Mouse (Mus musculus): ENCODE measurements around the gene Kdm3a. TPM values are rescaled to one million over a fixed set of nuclear protein-coding genes. Genes with fewer than 3 reads are reported as not detected.

Kdm3a gene
- total RNA-seq, 4 experiments from 2014 or later: 17.4 to 19.9 (median 19.0) TPM

GRCm38 (mm10) chr6:71579478-71579877 lies 53.3 kb downstream of the Kdm3a start:
- DNase-seq (ENCODE audit: low spot score): no peak

DNA sequence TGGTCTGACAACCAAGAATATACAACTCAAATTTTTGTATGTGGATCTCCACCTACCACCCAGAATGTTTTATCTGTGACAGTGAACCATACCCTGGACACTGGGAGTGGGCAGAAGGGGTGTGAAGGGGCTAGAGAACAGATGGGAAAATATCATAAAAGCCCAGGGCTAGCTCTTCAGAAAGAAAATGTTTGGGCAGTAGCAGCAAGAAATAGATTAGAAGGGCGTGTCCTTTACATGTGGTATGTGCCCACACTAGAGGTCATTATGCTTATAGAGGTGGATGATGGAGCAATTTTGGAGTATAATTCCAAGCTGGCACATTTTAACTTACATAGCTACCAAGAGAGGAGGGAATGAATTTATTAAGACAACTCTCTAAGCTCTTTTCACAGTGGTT lies 57.4 kb downstream of the Kdm3a start:
- DNase-seq (ENCODE audit: low spot score): no peak

DNA sequence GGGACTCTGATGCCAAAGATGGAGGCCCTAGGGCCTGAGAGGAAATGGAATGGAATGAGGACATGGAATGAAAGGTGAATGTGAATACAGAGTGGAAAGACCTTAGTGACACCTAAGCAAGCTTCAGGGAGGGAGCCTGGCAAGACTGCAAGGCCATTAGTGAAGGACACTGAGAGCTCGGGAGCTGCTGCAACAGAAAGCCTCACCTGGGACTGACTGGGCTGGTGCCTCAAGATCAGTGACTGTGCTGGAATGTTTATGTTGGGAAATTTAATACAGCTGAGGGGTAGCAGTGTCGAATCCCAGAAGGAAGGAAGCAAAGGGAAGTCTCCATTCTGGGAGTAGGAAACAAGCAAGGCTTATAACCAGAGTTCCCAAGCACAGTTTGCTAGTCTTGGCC lies 63.8 kb downstream of the Kdm3a start:
- DNase-seq (ENCODE audit: low spot score): no peak

DNA sequence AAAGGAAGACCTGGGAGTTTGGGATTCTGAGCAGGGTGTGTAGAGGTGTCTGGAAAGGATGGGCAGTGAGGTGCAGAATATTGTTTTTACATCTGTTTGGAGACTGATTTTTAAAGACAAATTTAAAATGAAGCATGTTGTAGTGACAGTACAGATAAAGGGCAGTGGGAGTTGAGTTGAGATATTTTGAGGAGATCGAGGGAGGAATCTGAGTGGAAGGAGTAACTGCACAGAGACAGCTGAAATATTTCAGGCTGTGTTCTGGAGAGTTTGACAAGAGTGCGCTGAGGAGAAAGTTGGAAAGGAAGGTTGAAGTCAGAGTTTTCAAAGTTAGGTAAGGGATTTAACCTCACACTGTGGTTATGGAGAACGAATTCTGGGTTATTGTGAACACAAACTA lies 64.2 kb downstream of the Kdm3a start:
- no peak for DNase-seq (ENCODE audit: low spot score)

DNA sequence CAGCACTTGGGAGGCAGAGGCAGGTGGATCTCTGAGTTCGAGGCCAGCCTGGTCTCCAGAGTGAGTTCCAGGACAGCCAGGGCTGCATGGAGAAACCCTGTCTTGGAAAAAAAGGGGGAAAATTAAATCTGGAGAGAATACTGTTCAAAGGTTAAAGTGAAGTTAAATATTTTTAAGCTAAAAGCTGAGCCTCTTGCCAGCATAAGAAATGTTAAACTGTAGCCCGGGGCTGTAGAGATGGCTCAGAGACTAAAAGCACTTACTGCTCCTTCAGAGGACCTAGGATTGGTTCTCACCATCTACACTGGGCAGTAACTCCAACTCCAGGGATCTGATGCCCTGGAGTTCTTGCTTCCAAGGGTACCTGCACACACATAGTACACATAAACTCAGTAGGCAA lies 76.0 kb downstream of the Kdm3a start:
- DNase-seq (ENCODE audit: low spot score): no peak

DNA sequence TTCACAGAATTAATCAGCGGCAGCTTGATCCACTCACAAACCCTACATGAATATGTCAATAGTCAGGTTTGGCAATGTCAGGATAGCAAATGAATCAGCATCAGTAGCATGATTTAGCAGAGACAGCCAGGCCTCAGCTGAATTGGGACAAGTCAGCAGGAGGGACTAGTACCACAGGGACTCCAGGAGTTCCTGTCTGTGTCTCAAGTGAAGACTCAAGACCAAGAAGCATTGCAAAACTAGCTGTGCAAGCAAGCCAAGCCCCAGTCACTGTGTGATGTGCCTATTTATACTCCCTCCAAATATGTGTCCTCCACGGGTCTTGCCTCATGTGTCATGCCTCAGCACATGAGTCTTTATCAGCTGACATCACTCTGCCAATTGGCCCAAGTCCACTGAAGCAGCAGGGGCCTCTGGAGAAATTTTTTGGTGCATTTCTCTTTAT lies 77.3 kb downstream of the Kdm3a start:
- DNase-seq (ENCODE audit: low spot score): peak; percentile 26

DNA sequence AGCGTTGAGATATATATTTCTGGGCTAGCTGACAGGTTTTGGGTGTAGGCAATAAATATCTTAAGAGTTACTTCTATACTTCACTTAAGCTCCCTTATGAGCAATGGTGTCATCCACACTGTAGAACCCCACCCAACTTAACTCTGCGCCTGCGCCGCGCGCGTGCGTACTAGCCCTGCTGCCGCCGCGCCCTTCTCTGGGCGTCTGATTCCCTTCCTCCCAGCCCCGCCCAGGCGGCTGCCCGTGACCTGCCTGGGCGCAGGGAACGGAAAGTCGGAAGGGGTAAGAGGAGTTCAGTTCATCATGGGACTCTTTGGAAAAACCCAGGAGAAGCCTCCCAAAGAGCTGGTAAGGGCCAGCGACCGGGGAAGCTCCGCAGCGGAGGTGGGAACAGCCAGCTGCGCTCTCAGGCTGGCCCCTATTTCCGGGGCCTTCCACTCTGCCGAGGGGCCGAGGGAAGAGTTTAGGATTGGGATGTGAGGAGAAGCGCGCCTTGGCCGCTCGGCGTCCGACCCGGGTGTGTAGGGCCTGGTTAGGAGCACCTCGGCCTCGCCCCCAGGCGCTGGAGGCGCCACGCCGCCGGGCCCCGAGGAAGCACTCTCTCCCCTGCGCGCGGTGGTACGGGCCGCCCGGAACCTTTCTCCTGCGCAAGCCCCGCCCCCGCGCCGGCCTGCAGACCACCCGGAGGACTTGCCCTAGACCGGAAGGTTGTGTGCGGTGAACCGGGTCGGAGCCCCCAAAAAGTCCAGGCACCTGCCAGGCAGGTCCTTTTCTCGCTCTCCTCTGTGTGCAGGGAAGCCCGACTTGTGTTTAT lies 88.9 kb downstream of the Kdm3a start, which contains the start of gene Chmp3:
Gene Chmp3 (plus strand): TSS at position 112 of the 814 bp plus-strand sequence.
- DNase-seq (ENCODE audit: low spot score): peak; percentile 98

Other genes starting within 250 kb of the Kdm3a start
- 10 to 100 TPM; 74.5 to 77.5 (median 77.2) TPM for gene Rmnd5a, start 192.4 kb downstream of the Kdm3a start, total RNA-seq (2022)
- gene Rnf103, start 139.1 kb downstream of the Kdm3a start, total RNA-seq (2022): 10 to 100 TPM; 21.9 to 24.4 (median 22.7) TPM
- 10 to 100 TPM; 48.0 to 79.1 (median 59.2) TPM for gene Chmp3, start 89.2 kb downstream of the Kdm3a start, total RNA-seq (2022)
- 10 to 100 TPM; 16.2 to 20.0 (median 18.0) TPM for gene Reep1, start 74.6 kb upstream of the Kdm3a start, total RNA-seq (2022)
- gene Mrpl35, start 194.0 kb upstream of the Kdm3a start, total RNA-seq (2022): 10 to 100 TPM; 44.3 to 51.9 (median 48.7) TPM
- gene Immt, start 198.3 kb upstream of the Kdm3a start, total RNA-seq (2022): 100 to 1,000 TPM; 620 to 631 (median 628) TPM

Measured in heart, adult 8-10 months (tissue).